Mouse (Mus musculus) right cerebral cortex, adult 2 months (tissue): Measurements from ENCODE around the gene Cuedc1.
A peak's percentile ranks its signal among the peaks of the same experiment; 100 is the strongest.

ENCODE experiments used
- DNase-seq, 2 experiments: peaks; one replicate each; pipeline ENCODE4 v3.0.0; 2021 to 2022; ENCODE audit warnings: low spot score in 2 of 2

Gene Cuedc1

GRCm38 (mm10) chr11:88098021-88098729 lies at the start of gene Cuedc1:
Gene Cuedc1, plus strand, starts transcription at chr11:88098058.
- DNase-seq: no peak

GRCm38 (mm10) chr11:88048961-88049670 lies 48.7 kb upstream of the Cuedc1 start:
- no peak for DNase-seq

DNA sequence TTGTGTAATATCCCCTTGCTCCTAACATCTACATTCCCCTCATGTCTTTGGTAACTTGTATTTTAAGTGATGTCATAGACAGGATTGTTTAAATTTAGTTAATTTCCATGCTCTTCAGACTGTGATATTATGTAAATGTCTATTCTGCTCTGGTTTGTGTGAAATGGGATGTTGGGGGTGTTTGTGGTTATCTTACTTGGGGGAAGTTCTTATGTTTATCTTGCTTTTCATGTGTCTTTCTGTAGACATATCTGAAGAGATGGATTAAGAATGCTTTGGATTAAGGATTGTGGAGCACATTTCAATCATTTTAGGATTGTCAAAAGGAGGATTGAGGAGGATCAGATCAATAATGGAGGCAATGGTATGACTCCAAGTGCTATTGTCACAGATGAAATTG lies 48.1 kb upstream of the Cuedc1 start:
- no peak for DNase-seq

DNA sequence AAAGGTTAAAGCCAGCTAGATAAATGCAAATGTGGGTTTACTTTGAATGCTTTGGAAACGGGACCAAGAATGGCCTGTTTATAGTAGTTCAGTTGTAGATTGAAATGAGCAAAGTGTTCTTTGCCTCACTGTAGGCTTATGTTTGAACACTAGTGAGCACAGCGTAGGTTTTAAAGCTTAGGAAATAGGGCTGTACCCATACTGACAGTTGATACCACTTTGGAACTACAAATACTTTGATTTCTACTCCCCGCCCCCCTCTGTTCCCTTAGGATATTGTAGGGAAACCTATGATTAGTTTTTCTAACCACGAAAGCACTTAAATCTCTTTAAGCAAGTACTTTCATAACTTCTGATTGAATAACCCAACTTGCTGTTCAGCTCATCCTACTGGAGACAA lies 45.2 kb upstream of the Cuedc1 start:
- DNase-seq: no peak

DNA sequence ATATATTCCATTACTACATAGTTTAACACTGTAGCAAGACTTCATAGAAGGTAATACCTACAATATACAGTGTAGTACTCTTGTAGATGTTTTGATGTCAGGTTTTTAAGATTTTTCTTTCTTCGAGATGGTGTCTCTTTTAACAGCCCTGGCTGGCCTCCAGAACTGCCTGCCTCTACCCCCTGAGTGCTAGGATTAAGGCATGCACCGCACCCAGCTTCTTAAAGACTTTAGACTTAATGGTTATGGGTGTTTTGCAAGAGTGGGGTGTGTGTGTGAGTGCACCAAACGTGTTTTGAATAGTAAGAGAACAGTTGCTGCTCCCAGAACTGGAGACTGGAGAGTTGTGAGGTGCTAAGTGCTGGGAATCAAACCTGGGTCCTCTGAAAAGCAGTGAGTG lies 44.0 kb upstream of the Cuedc1 start:
- no peak for DNase-seq

DNA sequence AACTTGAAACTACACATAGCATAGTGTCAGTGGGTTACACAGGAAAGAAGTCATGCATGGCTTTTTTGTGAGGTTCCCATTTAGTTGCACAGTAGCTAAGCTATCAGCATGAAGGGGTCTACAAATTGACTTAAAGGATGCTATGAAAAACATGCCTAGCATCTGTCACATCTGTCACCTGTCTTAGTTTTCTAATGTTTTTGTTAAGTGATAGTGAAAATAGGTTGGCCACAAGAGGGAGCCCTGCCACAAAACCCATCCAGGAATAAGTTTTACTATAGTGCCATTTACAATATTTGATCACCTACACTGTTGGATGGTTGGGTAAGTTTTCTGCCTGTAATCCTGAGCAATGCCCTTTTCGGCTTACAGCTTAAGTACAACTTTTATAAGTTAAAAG lies 43.3 kb upstream of the Cuedc1 start:
- peak; percentile 58 to 66 for DNase-seq

- DNase-seq: no peak
These were observed 42.1 kb upstream of the Cuedc1 start for GRCm38 (mm10) chr11:88055777-88056176.

DNA sequence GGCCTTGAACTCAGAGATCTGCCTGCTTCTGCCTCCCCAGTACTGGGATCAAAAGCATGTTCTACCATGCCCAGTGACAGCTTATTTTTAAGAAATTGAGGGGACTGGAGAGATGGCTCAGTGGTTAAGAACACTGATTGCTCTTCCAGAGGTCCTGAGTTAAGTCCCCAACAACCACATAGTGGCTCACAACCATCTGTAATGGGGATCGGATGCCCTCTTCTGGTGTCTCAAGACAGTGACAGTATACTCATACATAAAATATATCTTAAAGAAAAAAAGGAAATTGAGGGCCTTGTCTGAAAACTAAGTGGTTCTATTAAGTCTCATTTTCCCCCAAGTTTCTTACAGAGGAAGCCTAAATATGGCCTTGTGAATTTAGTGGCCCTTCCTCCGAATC lies 40.1 kb upstream of the Cuedc1 start:
- DNase-seq: no peak

DNA sequence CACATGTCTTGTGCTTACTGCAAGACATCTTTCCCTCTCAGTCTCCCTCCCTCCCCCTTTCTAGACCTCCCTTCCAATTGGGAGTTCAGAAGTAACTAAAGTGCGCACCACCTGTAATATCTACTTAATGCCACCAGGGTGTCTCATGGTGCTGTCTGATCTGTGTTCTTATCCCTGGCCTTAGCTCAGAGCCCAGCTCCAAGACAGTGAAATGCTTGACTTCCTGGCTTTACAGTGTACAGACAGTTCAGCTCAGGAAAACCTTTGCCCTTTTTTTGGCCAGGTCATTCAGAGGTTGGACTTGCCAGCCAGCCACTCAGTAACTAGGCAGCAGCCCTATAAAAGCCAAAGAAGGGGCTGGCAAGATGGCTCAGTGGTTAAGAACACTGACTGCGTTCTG lies 38.7 kb upstream of the Cuedc1 start:
- DNase-seq: no peak

DNA sequence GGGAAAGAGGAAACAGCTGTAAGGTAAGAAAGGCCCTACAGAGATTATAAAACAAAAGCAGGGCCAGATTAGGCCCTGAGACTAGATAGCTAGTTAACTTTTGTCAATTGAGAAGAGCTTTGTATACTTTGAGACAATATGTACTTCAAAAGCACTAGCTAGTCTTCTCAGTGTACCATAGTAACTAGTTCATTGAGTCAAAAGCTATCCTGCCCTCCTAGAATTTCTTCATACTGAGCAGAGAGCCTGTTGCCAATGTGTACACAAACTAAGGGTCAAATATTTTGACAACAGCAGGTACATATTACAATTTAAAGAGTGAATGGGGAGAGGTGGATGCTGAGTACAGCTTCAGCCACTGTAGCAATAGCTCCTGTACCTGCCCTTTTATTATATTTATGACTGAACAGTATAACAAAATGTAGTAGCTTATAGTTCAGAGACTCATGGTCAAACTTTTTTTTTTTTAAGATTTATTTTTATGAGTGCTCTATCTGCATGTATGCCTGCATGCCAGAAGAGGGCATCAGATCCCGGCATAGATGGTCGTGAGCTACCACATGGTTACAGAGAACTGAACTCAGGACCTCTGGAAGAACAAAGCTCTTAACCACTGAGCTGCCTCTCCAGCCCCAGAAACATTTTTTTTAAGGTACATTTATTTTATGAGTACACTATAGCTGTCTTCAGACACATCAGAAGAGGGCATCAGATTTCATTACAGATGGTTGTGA lies 35.8 kb upstream of the Cuedc1 start:
- DNase-seq: no peak

- DNase-seq: no peak
These were observed 32.1 kb upstream of the Cuedc1 start for GRCm38 (mm10) chr11:88065732-88066131.

DNA sequence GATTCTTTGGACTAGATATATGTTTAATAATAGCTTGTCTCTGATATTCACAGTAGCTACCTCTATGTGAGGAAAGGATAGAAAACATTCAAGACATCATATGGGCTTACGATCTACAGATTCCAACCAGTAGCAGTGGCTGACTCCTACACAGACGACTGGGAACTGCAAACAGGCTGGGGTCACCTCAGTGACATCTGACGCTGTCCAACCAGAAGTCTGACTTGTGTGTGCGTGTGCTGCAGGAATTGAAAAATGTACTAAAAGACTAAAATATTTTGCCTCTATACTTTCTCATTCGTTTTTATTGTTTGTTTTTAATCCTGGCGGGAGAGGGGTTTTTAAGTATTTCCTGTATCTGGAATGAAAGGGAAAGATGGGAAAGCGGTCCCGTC lies 30.7 kb upstream of the Cuedc1 start:
- DNase-seq: no peak

DNA sequence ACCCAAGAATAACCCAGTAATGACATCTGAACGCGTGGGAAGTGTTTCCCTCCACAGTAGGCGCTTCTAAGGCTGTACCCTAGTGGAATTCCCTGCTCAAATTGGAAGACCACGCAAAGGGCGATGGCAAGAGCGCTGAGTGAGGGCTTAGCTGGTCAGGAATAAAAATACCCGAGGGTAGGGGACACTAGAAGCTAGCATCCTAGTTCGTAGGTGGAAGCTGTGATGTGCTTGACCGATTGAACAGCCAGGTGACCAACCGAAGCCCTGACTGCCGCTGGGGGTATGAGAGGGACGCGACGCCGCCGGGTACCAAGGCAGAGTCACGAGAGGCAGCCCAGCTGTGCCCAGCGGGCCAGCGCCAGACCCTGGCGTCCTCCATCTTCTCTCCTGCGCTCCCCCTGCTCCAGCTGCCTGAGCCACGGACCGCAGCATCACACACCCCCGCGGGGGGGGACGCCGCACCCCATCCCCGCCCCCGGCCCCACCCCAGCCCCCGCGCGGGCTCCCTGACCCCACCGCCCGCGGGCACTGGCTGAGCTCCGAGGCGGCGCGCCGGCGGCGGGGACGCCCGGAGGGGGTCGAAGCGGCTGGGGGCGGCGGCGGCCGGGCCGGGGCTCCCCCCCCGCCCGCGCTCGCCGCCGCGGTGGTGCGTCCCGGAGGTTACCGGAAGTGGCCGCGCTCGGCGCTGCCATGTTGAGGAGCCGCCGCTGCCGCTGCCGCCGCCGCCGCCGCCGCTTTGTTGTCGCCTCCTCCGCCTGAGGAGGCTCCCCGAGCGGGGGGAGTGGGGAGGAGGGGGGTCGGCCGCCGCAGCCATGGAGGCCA lies 30.1 kb upstream of the Cuedc1 start, which contains the start of gene Vezf1:
Vezf1 (plus strand) TSS at position 694 of the 825 bp plus-strand sequence.
- peak; percentile 56 to 65 for DNase-seq

DNA sequence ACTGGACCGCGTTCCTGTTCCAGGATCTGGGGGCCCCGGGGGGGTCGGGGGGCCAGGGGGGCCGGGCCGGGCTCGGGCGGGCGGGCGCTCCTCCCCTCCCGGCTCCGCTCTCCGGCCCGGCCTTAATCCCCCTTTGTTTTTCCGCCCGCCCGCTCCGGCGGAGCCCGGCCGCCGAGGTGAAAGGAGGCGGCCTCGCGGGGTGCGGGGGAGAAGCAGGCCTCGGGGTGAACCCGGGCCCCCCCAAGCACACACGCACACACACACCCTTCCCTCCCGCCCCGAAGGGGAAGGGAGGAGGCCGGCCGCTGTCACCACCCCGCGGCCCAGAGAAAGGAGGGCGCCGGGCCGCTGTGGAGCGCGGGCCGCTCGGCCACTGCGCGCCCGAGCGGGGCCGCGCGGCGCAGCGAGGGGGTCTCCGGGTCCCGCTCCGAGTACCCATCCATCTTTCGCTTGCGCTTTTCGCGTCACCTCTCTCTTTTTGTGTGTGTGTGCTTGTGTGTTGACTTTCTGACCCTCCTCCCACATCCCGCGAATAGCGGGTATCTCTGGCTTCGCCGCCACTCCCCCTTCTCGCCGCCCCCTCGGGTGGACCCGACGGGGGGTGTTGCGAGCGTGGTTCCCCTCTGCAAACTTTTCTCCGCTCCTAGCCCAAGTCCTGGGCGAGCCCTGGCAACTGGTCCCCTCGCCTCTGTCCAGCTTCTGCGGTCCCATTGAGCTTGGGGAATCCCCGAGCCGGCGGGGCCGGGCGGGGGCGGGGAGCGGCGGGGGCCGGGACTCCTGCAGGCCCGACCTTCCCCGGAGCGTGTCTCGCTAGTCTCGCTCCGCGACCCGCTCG lies 29.2 kb upstream of the Cuedc1 start:
- peak in 1 of 2 experiments; percentile 29 for DNase-seq

- no peak for DNase-seq
These were observed 28.6 kb upstream of the Cuedc1 start for GRCm38 (mm10) chr11:88069246-88069570.

GRCm38 (mm10) chr11:88070392-88070791 lies 27.5 kb upstream of the Cuedc1 start:
- no peak for DNase-seq

- DNase-seq: no peak
These were observed 26.7 kb upstream of the Cuedc1 start for GRCm38 (mm10) chr11:88071113-88071512.

- DNase-seq: no peak
These were observed 24.4 kb upstream of the Cuedc1 start for GRCm38 (mm10) chr11:88073343-88073875.

- DNase-seq: no peak
These were observed 22.2 kb upstream of the Cuedc1 start for GRCm38 (mm10) chr11:88075701-88076100.

DNA sequence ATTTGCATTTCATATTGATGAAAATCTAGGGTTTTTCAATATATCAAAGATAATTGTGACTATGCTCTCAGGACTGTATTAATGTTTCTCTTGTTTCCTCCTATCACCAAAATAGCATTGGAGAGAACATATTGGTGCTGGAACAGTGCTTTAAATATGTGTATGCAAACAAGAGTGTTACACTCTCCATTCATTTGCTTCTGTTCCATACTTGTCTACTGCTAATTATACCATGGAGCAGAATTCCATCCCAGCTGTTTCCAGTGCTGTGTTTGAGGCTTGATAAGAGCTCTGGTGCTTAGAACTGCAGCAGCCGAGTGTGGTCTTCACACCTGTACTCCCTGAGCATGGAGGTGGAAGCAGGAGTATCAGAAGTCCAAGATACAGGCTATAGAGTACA lies 21.5 kb upstream of the Cuedc1 start:
- DNase-seq: no peak

- no peak for DNase-seq
These were observed 14.2 kb upstream of the Cuedc1 start for GRCm38 (mm10) chr11:88083699-88084098.
